Mouse (Mus musculus) cerebellum, adult 9-10 months (tissue): ENCODE data around the gene Rnf130.
A peak's percentile ranks its signal among the peaks of the same experiment; 100 is the strongest.

Experiments
- DNase-seq: peaks from one replicate; pipeline ENCODE4 v3.0.0; 2022

Gene Rnf130

DNA sequence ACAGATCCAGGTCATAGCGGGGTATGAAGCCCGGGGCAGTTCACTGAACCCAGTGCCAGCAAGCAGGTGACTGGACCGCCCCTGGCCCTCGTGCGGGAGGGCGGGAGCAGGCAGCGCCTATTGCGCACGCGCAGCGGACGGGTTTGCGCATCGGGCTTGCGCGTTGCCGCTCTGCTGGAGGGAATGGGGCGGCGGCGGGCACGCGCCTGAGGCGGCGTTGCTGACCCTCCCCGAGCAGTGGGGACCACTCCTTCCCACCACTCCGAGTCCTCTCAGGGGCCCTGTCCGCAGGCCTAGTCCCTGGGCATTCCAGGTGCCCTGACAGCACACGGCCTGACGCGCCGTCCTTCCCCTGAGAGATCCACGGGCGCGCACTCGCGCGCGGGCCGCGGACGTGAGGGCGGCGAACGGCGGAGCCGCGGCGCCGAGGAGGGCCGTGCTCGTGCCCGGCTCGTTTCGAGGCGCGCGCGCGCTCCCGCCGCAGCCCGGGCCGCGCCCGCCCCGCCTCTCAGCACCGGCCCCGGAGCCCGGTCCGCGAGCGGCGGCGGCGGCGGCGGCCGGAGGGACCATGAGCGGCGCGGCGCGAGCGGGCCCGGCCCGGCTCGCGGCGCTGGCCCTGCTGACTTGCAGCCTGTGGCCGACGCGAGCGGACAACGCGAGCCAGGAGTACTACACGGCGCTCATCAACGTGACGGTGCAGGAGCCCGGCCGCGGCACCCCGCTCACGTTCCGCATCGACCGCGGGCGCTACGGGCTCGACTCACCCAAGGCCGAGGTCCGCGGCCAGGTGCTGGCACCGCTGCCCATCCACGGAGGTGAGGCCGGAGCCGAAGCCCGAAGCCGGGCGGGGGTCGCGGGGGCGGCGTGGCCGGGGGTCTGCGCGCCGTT, at the start of gene Rnf130:
Gene Rnf130 (plus strand): TSS at position 514 of the 888 bp plus-strand sequence.
- DNase-seq, result peak; percentile 97

DNA sequence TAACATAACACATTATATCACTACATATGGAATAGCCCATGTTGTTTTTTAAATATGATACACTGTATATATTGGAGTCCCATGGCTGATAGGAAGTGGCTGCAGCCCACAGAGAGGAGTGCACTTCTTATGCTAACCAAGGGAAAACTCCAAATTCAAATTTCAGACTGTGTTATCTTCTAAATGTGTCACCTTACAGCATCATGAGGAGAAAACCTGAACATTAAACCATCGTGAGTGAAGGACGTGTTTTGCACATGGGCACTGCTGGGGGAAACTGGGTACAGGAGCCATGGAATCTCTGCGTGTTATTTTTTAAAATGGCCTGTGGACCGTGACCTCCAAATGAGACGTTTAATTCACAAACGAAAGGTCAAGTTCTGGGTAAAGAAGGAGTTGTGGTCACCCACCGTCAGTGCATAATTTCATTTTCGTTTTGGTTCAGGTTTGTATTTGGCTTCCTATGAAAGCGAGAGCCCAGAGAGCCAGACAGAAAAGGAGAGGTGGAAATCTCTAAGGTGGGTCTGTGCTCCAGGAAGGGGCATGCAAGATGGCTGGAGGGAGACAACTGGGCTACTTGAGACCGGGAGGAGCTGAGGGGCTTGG, 47.1 kb upstream of the Rnf130 start:
- no peak for DNase-seq

DNA sequence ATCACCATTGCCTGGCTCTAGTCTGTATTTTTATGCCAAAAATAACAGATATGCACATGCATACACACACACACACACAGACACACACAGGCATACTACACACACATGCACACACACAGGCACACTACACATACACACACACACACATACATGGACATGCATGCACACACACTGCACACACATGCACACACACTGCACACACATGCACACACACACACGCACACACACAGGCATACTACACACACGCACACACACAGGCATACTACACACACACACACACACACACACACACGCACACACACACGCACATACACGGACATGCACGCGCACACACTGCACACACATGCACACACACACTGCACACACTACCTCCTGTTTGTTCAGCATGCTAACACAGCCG, 46.2 kb upstream of the Rnf130 start:
- DNase-seq, result no peak

DNA sequence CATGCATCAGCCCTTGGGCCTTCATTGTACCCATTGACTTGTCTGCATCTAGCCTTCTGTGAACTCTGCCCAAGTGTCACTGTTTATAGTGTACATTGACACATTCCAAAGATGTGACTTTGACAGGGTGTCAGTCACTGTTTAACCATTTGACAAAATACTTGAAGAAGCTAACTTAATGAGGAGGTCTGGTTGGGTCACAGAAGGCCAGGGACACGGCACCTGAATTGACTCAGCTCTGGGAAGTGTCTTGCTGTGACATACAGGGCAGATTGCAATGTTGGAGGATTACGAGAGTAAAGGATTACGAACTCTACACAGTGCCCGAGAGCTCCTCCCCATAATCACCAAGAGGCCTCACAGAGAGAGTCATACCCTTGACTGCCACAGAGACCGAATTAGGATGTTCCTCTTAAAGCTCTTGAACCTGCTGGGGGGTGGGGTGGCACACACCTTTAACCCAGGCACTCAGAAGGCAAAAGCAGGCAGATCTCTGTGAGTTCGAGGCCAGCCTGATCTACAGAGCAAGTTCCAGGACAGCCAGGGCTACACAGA, 44.4 kb upstream of the Rnf130 start:
- DNase-seq, result no peak

DNA sequence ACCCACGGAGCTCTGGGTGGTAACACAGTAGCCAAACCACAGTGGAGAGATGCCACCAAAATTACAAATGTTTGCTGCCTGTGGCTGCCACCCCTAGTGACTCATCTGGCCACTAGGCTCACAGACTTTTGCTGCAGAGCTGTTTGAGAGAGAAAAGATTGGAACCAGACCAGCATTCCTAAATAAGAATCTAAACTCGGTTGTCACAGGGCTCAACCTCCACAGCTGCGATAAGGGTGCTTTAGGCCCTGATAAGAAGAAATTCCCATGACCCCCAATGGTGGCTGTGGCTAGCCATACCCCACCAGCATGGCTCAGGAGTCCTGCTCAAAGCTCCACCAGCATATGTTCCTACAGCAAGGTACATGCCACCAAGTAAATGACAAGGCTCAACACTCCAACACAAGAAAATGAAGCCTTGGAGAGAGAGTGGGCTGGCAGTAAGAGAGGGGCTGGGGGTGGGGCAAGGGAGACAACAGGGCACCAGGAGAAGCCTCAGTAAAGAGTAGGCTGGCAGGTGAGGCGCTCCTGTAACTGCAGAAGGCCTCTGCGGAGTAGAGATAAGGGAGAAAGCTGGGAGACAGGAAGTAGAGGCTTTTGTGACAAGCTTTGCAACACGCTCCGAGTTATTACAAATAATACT, 43.7 kb upstream of the Rnf130 start:
- no peak for DNase-seq

DNA sequence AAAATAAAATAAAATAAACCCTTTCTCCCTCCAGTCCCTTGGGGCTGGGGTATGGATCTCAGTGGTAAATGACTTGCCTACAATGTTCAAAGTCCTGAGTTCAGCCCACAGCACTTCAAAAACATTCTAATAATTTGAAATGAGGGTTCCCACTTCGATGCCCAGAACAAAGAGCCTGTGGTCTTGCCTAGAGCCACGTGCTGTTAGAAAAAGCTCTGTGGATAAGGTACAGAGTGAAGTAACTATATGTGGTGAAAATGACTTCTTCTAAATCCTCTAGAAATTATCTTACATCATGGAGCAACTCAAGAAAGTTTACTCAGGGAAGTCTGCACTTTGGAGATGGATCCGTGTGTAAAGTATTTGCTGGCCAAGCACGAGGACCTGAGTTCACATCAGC, 43.1 kb upstream of the Rnf130 start:
- no peak for DNase-seq

DNA sequence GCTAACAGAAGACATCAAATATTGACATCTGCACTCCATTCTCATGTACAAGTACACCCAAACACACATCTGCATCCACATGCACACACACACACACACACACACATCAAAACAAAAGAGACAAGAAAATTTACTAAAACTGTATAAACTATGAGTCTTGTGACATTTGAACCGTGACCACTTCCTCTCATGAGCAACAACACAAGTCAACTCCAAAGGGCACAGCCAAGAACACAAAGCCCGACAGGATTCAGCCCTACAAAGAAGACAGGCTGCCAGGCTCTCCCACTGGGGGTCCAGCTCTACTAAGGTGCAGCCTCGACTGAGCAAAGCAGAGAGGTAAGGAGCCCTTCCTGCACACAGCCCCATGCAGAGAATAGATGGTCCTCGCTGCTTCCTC, 42.3 kb upstream of the Rnf130 start:
- no peak for DNase-seq

DNA sequence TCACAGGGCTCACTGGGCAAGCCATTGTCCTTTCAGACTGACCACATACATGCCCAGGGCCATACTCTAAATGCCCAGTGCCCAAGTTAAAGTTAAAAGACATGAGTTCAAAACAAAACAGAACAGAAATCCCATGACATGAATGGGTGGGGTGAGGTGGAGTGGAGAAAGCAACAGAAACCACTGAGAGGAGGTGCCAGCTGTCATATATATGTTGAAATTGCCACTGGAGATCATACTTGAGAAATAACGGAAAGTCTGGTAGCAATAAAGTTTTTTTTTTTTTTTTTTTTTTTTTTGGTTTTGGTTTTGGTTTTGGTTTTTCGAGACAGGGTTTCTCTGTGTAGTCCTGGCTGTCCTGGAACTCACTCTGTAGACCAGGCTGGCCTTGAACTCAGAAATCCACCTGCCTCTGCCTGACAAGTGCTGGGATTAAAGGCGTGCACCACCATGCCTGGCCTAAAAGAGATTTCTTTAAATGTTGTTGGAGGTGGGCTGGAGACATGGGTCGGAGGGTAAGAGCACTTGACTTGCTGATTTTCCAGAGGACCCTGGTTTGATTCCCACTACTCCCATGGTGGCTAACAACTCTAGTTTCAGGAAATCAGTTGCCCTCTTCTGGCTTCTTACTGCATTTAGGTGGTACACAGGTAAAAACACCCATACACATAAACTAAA, 41.1 kb upstream of the Rnf130 start:
- no peak for DNase-seq

DNA sequence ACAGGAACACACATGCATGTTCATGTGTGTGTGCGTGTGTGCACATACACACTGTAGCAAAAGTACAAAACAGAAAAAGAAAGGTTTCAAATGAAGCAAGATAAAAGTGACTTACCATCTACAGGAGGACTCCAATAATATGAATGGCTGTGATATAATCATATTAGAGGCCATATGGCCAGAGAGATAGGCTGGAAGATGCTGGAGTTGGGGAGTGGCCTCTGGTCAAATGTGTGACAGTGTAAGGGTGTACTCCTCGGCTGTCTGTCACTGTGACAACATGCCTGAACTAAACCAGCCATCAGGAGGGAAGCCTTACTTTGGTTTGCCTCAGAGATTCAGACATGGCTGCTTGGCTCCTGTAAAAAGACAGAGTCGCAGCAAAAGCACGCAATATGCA, 40.1 kb upstream of the Rnf130 start:
- DNase-seq, result no peak

DNA sequence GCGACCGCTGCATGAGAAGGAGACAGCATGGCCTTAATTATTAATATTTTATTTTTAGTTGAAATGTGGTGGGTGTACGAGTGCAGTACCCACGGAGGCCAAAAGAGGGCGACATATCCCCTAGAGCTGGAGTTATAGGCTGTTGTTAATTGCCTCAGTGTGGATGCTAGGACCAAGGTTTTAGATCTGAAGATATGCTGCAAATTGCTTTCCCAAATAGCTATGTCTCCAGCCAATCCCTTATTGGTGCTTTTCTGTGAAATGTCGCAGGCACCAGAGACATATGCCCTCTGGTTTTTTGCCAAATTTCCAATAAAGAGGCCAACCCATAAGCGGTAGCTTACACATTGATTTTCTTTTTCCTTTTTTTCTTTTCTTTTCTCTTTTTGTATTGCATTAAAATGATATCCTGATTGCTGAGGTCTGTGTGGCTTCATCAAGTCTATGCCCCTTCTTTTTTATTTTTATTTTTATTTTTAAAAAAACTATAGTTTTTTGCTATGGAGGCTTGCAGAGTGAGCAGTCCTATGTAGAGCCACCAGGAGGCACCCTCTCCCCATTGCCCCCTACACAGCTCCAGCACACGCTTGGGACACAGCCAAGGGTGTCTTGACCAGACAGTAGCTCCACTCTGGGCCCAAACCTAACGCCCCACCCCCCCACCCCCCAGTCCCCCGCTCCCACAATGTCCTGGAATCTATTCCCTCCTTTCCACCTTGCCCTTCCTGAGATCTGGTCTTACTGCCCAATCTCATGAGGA, 38.7 kb upstream of the Rnf130 start:
- DNase-seq, result peak; percentile 81

DNA sequence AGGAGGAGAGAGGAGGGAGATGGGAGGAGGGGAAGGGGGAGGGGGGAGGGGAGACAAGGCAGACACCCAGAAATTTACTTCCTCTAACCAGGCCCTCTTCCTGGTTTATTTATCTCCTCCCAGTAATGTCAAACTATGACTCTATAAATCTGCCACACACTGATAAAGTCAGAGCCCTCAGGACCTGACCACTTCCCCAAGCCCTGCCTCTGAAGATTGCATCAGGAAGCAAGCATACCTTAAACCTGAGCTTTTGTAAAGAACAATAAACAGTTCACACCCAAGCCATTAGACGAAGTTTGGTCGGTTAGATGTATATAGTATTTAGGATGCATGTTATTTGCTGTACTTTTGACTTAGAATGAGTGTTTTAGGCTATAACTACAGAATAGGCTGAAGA, 30.6 kb upstream of the Rnf130 start:
- no peak for DNase-seq

DNA sequence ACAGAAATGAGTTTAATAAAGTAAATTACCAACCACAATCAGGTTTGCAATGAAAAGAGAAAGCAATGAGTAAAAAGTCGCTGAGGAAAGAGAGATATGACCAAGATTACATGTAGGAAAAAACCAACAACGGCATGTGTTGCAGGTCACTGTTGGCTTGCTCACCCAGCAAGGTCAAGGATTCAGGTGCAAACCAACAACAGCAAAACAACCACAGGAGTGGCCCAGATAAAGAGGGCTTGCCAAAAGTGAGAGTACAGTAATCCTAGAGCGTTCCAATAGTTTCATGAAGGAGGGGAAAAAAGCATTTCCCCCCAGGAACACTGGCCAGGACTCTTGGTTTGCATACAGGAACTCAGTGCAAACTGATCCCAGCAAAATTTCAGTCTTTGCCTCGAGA, 28.7 kb upstream of the Rnf130 start:
- no peak for DNase-seq

DNA sequence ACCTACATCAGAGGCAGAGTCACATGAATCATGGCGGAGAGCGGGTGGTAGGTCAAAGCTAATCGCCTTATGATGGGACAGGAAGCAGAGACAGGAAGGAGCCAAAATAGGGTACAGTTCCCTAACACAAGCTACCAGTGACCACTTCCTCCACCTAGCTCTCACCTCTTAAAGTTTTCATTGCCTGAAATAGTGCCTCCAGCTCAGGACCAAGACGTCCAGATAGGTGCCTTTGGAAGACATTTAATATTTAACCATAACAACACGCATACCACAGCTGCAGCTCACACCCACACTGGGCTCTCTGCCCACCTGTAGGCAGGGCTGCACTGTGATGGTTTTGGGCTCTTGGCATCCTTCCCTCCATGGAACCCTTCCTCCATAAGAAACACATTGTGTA, 27.8 kb upstream of the Rnf130 start:
- DNase-seq, result no peak

DNA sequence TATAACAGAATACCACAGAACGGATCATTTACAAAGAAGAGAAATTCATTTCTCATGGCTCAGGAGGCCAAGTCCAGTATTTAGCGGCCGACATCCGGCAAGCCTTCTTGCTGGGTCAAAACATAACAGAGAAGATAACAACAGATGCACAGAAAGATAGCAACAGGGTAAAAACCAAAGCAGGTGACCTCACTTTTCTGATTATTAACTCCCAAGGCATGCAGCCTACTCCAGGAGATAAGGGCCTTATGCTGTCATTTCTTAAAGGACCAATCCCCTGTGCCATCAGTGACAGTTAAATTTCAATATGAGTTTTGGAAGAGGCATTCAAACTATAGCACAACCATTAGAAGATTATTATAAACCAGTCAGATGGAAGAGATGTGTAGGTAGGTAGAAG, 22.3 kb upstream of the Rnf130 start:
- DNase-seq, result no peak

DNA sequence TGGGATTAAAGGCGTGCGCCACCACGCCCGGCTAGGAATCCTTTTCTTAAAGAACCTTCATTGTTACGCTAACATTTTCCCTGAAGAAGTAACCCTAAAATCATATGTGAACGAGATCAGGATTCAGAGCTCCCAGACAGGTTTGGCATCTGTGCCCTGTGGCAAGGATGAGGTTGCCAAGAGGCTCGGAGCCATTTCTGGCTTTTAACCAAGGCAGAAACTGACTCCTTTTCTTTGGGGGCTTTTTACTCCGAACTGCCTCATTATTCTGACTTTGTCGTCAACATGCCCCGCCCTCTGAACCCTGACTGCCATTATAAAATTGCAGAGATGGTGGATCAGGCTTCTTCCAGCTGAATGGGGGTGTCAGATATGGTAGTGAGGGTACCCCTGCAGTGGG, 17.4 kb upstream of the Rnf130 start:
- no peak for DNase-seq

DNA sequence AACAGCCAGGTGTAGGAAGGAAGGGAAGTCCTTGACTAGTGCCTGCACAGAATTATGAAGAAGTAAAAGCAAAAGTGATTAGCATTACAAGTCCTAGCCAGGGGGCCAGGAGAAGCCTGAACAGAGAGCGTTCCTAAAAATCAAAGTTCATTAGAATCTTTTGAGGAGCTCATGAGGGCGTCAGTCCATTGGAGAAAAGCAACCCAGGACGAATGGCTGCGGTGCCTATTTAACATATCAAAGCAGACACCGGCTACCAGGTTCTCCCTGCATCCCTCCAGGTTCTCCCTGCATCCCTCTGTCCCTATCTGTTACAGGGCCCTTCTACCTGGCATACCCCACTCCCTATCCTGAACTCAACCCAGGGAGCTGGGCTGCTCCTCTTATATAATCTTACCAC, 16.9 kb upstream of the Rnf130 start:
- no peak for DNase-seq

DNA sequence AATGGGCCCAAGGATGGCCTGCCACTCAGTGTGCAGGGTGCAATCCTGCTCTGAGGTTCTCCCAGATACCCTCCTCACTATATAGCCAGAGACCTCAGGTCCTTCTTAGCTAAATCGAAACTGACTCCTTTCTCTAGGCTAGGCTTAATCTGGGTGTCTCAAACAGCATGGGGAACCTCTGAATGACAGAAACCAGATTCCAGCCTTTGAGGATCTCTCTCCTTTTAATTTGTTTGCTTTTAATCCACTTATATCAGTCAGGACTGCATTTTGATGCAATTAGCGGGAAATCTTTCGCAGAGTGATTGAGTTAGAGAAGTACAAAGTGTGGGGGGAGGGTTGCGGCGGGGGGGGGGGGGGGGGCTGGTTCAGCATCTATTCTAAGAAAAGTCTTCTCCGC, 12.1 kb upstream of the Rnf130 start:
- no peak for DNase-seq

DNA sequence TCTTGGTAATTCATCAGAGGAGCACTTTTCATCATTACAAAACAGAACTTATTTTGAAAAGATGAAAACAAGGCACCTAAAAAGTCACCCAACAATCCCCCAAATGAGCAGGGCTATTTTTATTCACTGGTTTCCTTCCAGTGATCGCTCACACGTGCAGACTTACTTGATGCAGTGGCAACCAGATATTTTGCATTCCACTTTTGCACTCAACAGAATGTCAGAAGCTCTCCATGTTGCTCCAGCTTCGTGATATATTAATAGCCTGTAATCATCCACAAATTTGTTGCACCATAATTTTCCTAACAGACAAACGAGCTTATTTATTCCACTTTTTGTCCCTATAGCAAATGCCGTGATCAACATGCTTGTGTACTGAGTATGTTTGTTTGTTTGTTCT, 8.6 kb upstream of the Rnf130 start:
- no peak for DNase-seq

DNA sequence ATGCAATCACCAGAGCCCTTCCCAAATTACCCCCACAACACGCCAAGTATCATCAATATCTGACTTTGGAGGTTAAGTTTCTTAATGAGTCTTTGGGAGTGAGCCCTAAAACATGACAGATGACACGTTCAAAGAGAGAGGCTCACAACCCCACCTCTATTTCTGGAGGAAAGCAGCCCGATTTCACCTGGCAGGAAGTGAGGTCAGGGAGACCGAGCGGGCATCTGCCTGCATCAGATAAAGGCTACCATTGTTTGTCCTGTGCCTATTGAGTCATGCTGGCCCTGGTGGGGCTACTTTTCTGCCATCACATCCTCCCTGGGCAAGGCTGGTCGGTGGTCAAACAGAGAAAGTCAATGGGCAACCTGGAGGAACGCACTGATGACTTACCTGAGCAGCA, 7.6 kb upstream of the Rnf130 start:
- DNase-seq, result no peak

DNA sequence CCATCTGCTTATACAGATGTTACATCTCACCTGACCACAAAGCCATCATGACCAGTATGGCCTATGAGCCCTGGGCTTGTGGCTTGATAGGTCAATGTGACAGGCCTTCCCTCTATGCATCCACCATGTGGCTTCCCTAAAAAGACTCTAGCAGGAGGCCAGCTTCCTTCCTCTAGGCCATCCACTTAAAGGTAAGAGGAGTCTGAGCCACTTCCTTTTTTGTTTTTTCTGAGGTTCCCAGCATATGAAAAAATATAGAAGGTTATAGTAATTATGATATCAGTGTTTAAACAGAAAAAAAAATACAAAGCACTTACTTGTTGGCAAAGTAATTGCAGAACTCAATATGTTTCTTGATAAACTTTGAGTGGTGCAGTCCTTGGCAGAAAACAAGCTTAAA, 6.3 kb upstream of the Rnf130 start:
- DNase-seq, result no peak

DNA sequence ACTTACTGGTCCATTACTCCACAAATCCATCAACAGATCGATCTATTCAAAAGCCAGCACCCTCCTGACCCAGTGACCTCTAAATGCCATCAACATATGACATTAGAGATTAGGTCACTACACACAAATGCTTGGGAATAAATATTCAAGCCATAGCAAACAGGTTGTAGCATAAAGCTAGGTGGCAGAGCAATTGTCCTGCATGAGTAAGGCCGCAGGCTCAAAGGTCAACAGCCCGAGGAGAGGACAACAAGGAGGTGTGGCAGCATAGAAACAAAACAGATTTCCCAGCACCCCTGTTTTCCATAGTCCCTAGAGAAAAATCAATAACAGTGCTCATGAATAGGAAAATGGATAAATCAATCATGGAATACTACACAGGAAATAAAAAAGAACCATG, 3.1 kb upstream of the Rnf130 start:
- peak; percentile 7 for DNase-seq

DNA sequence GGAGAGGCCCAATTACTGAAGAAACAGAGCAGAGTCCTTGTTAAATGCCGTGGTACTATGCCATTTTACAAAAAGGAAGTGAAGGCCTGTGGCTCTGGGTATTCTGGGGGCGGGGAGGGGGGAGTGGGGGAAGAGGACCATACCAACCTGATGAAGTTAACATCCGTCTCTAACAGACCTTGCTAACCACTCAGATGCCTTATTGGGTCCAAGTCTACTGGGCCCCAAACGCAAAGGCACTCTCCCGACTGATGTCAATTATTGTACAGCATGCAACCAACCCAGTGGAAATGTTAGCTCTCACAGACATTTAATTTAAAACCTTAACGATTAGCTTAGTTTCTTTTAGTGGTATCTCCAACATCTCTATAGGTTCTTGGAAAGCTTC, 707 bp upstream of the Rnf130 start:
- DNase-seq, result no peak
